1 mouse cellular context compared by ENCODE assay signal in genomic region chr1:162548016-162548916, GRCm38 (mm10).
TF ChIP-seq lines count a peak whose summit lies in the region.

Mettl13 (minus strand) TSS chr1:162548551.

TF ChIP-seq in CH12.LX, 34 proteins besides CTCF, POLR2A, EP300 and RAD21 (continued from another document):
- TF ChIP-seq TCF12 (IDR thresholded peaks at IDR 0.05; ENCODE audit: low read depth, low read length) (0 out of 2 replicates have a peak, but pooled peaks have one; percentile 27), MAFK (IDR thresholded peaks at IDR 0.05; ENCODE audit: insufficient replicate concordance, low read length) (no peak), KAT2A (IDR thresholded peaks at IDR 0.05; ENCODE audit: insufficient replicate concordance, low read length) (0 out of 2 replicates have a peak, but pooled peaks have one; percentile 42), CHD1 (IDR thresholded peaks at IDR 0.05; ENCODE audit: low read depth, low read length) (no peak), USF1 (IDR thresholded peaks at IDR 0.05; ENCODE audit: low read depth, low read length) (peak; percentile 60), ZMIZ1 (IDR thresholded peaks at IDR 0.05; ENCODE audit: low read depth, low read length) (no peak; the same call in 1 of the 2 replicates), ETS1 (conservative IDR thresholded peaks at IDR 0.05; ENCODE audit: low read depth, low read length) (peak; percentile 39; the same call in 1 of the 2 replicates), ZKSCAN1 (IDR thresholded peaks at IDR 0.05; ENCODE audit: borderline replicate concordance, low read depth, low read length) (no peak), JUND (conservative IDR thresholded peaks at IDR 0.05; ENCODE audit: low read depth, low read length) (peak; percentile 76; the same call in 1 of the 2 replicates), MEF2A (IDR thresholded peaks at IDR 0.05; ENCODE audit: borderline replicate concordance, low read depth, low read length) (no peak), SIN3A (IDR thresholded peaks at IDR 0.05; ENCODE audit: low read length) (peak; percentile 86), HCFC1 (IDR thresholded peaks at IDR 0.05; ENCODE audit: low read depth, low read length) (peak; percentile 86), ZNF384 (IDR thresholded peaks at IDR 0.05; ENCODE audit: low read depth, low read length) (no peak), CHD2 (IDR thresholded peaks at IDR 0.05; ENCODE audit: low read length) (peak; percentile 63), UBTF (IDR thresholded peaks at IDR 0.05; ENCODE audit: low read depth, low read length) (no peak), IRF4 (IDR thresholded peaks at IDR 0.05; ENCODE audit: low read depth, low read length) (no peak), ZC3H11A (IDR thresholded peaks at IDR 0.05; ENCODE audit: low read depth, low read length) (no peak), E2F4 (IDR thresholded peaks at IDR 0.05; ENCODE audit: insufficient replicate concordance, low read depth, low read length) (no peak), MYC (IDR thresholded peaks at IDR 0.05; ENCODE audit: low read depth, low read length) (peak; percentile 94), PAX5 (IDR thresholded peaks at IDR 0.05; ENCODE audit: low read length) (no peak), USF2 (conservative IDR thresholded peaks at IDR 0.05; ENCODE audit: low read depth, low read length) (no peak)
